Mouse (Mus musculus) embryo, embryonic 9.5 days (tissue): ENCODE data around the gene Arsb.

ENCODE experiments used
- DNase-seq: peaks from one replicate; pipeline ENCODE4 v3.0.0-alpha.2; 2017; ENCODE audit errors: extremely low spot score

Gene Arsb

GRCm38 (mm10) chr13:93771588-93772278 lies at the start of gene Arsb:
Gene Arsb (plus strand): TSS chr13:93771630.
- DNase-seq, result peak; percentile 86

- DNase-seq, result no peak
These were observed 49.5 kb upstream of the Arsb start for GRCm38 (mm10) chr13:93721916-93722315.

- no peak for DNase-seq
These were observed 48.0 kb upstream of the Arsb start for GRCm38 (mm10) chr13:93723455-93723854.

- peak; percentile 14 for DNase-seq
These were observed 47.2 kb upstream of the Arsb start for GRCm38 (mm10) chr13:93724206-93724605.

GRCm38 (mm10) chr13:93735131-93735636 lies 36.2 kb upstream of the Arsb start:
- DNase-seq, result no peak

- no peak for DNase-seq
These were observed 27.3 kb upstream of the Arsb start for GRCm38 (mm10) chr13:93744118-93744517.

- DNase-seq, result no peak
These were observed 18.6 kb upstream of the Arsb start for GRCm38 (mm10) chr13:93752597-93753400.

- DNase-seq, result no peak
These were observed 16.3 kb upstream of the Arsb start for GRCm38 (mm10) chr13:93755084-93755483.

GRCm38 (mm10) chr13:93756674-93757073 lies 14.8 kb upstream of the Arsb start:
- no peak for DNase-seq

GRCm38 (mm10) chr13:93757514-93757913 lies 13.9 kb upstream of the Arsb start:
- no peak for DNase-seq

GRCm38 (mm10) chr13:93758149-93758898 lies 13.1 kb upstream of the Arsb start:
- no peak for DNase-seq

- no peak for DNase-seq
These were observed 9.6 kb upstream of the Arsb start for GRCm38 (mm10) chr13:93761831-93762230.

- DNase-seq, result no peak
These were observed 8.6 kb upstream of the Arsb start for GRCm38 (mm10) chr13:93762879-93763278.

GRCm38 (mm10) chr13:93764321-93764973 lies 7.0 kb upstream of the Arsb start:
- DNase-seq, result no peak

GRCm38 (mm10) chr13:93771031-93771587 lies 321 bp upstream of the Arsb start:
- no peak for DNase-seq

GRCm38 (mm10) chr13:93772279-93772636 lies 828 bp downstream of the Arsb start:
- no peak for DNase-seq

GRCm38 (mm10) chr13:93772861-93773260 lies 1.4 kb downstream of the Arsb start:
- DNase-seq, result no peak

GRCm38 (mm10) chr13:93773704-93774315 lies 2.4 kb downstream of the Arsb start:
- no peak for DNase-seq

GRCm38 (mm10) chr13:93782823-93783222 lies 11.4 kb downstream of the Arsb start:
- no peak for DNase-seq

- no peak for DNase-seq
These were observed 13.9 kb downstream of the Arsb start for GRCm38 (mm10) chr13:93785329-93785728.

- DNase-seq, result no peak
These were observed 14.6 kb downstream of the Arsb start for GRCm38 (mm10) chr13:93786051-93786450.
